Mouse (Mus musculus) embryo, embryonic 11 days (tissue): ENCODE measurements at regions not wholly inside any gene's neighbourhood (a gene's known extent, or its start where the extent isn't known, plus 50 kb on each side); places are given as distances from the start of the nearest gene placed in this dataset.

ENCODE experiments used
- DNase-seq: peaks from one replicate; pipeline ENCODE4 v3.0.0-alpha.2; 2015

DNA sequence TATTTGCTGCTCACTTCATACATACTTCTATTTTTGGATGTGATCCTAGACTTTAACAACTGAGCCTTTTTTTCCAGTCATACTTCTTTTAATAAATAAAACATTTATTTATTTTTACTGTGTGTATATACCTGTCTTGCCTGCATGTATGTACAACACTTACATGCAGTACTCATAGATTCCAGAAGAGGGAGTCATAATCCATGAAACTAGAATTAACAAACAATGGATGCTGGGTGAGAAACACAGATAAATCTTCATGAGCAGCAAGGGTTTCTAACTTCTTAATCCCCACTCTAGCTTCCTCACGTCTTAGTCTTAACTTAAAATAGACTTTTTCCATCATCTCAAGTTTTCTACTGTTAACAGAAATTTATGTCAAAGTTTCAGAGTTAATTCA is 1253.7 kb upstream of the Nr2f1 start:
- DNase-seq = no peak

DNA sequence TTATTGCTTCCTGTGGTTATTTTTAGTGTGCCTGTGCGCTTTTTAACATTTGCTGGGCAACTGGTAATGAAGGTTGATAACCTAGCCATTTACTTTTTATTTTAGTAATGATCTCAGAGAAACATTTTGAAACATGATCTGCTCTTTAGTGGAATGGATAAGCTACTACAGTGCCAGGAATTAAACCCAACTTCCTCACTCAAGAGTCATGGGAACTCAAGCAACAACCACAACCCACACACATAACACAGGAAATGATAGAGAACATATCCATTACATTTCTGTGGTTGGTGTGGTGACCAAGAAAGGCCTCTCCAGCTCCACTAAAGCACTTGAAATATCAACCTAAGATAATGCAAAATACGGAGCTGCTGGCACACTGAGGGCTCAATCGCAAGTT is 1243.6 kb upstream of the Nr2f1 start:
- no peak for DNase-seq

DNA sequence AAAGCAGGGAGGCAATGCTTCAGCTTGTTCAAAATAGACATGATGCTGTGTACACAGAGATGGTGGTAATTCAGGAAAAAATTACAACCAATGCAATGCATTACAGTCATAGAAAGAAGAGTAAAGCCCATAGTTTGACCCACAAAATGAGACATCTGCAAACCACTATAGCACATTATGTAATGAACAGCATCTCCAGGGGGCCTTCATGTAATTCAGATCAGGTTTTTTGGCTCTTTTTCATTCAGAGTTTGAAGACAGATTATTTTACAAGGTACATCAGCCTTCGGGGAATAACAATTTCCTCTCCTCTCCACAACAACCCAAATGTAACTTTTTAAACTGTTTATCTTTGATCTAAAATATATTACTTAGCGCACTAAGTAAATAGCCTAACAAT is 1243.1 kb upstream of the Nr2f1 start:
- no peak for DNase-seq

DNA sequence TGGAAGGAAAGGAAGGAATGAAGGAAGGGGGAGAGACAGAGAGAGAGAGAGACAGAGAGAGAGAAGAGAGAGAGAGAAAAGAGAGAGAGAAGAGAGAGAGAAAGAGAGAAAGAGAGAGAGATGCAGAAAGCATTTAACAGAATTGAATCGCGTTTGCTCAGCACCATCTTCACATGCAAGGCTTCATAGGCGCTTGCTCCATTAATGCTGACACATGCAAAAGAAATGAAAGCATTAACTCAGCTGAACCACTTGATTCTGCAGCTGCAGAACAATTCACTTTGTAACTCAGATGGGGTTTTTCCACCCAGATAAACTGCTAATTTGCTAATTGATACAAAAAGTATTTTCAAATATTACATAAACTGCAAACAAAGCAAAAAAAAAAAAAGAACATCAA is 1231.9 kb upstream of the Nr2f1 start:
- DNase-seq = no peak

DNA sequence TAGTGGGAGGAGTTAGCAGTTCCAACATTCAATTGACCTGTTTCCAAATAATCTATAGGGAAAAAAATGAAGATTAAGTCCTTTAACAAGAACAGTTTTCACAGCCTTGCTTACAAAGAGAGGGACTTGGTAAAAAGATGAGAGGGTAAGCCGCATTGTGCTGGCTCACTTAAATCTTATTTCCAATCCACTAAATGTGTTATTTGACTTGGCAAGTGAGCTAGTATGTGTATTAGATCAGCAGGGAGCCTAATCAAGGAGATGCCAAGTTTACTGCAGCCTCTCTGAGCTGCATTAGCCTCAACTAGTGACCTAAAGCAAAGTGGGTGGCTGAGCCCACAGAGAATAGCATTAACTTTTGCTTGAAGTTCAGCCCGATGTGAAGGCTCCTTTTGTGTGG is 1231.4 kb upstream of the Nr2f1 start:
- DNase-seq = peak; percentile 14

DNA sequence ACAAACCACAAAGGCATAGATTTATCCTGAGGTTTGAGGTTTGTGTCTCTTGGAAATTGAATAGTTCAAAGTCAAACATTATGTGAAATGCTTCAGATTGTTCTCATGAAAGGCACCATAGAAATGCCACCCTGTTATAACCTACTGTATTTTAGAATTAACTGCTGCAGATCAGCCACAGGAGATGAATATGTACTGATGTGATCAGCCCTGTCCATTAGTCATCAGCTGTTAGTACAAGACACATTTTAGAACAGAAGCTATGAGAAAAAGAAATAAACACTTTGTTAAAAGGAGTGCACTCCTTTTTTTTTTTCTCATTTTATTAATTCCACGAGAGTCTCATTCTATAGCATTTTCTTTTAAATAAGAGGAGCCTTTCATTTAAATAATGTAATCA is 1231.0 kb upstream of the Nr2f1 start:
- DNase-seq = no peak

DNA sequence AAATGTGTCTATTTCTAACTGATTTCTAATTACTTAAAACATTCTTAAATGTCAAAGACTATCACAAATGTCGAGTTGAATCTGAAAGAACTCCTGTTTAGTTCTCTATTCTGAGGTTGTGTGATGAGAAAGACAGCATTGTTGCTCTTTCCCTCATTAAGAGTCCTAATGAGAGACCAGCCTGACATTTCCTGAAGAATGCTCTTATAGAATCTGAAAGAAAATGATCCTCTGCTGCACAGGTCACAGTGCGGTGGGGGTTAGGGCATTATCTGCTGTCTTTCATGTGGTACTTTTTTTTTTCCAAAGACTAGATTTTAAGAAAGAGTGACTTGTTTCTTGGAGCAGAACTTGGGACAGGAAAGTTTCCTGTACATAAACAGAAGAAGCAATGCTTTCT is 1218.3 kb upstream of the Nr2f1 start:
- no peak for DNase-seq

DNA sequence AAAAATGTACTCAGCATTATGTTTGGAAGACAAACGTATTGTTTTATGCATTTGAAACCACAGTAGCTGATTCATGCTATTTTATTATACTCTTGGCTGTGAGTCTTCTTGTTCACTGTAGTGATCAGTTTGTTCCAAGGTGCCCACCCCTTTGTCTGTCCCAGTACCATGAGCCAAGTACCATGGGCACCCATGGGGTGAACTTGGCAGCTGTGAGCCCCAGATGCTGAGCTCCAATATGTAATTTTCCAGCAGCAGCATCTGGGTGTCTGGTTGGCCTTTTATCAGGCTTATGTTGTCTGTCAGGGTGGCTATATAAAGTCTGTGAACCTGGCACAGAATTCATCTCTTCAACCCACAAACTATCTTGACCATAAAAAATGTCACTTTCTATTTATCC is 1200.5 kb upstream of the Nr2f1 start:
- DNase-seq = no peak

DNA sequence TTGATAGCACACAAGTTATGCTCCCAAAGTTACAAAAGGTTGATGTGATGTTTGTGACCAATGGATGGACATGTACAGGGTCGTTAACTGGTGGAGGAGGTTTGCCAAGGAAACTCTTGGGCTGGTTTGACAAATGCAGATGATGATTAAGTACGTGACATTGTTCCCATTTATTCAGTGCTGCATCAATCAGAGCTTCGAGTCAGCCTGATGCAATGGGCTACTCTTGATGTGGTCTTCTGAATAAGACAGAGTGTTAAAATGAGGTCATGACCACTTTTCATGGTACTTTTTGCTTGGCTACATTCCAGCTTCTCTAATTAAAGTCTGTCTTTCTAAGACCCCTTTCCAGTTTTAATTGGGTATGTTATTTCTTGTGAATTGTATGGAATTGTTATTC is 1194.4 kb upstream of the Nr2f1 start:
- DNase-seq = peak; percentile 33

DNA sequence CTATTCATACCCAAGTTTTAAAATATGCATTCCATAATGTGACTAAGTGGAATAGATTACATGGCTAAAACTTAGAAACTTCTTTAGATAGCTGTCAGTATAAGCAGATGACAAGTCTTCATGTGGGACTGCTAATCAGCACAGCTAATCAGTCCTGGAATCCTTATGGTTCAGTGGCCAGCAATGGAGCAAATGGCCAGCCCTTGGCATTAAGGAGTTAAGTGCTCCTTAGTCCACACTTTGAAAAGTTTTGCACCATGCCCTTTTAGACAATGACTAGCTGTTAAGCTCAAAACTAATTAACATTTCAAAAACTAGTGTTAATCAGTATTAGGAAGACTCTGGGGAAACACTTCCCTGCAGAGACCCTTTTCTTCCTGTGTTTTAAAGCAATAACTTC is 1188.4 kb upstream of the Nr2f1 start:
- peak; percentile 29 for DNase-seq

DNA sequence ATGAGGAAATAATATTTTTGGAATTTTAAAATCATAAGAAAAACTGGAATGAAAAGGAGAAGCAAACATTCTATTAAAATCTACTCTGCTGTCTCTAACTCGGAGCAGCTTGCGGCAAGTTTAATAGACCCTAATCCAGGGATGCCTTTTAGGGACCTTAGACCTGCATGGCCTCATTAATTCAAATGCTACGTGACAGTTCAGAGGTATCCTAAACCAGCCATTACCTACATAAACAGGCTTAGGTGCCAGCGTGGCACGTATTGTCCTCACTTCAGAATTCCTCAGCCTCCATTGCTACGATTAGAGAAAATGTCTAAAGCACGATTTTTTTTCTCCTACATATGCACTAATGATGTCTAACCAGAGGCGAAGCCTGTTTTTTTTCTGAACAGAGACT is 1141.9 kb upstream of the Nr2f1 start:
- DNase-seq = no peak

DNA sequence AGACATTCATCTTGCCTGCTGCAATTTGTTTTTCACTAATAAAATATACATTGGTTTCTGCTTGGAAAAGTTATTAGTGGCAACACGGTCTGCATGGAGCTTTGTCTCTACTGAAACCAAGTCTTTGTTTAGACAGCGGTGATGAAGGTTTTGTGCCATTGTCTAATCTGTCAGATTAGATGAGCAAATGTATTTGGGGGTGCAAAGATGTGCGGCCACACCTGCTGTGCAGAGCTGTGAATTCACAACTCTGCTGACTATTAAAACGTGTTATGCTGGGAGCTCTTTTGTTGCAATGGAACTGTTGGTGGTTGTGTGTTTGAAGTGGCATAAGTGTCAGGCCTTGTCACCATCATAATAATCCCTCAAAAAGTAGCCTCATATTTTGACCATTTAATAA is 1140.9 kb upstream of the Nr2f1 start:
- no peak for DNase-seq

DNA sequence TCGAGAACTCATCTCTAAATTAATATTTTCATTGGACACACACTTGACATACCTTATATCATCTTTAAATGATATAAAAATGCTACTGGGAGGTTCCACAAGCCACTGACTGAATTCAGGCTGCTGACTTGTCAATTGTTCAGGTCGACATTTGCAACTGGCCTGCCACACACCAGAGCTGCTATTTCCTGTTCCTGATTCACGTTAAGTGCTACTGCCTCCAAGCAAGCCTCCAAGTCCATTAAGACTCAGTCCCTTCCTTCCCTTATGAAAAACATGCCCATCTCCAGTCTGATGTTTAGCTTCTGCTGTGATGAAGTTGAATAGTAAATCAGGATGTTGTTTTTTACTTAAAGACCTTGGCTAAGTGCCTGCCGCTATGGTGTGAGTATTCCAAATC is 1140.2 kb upstream of the Nr2f1 start:
- no peak for DNase-seq

DNA sequence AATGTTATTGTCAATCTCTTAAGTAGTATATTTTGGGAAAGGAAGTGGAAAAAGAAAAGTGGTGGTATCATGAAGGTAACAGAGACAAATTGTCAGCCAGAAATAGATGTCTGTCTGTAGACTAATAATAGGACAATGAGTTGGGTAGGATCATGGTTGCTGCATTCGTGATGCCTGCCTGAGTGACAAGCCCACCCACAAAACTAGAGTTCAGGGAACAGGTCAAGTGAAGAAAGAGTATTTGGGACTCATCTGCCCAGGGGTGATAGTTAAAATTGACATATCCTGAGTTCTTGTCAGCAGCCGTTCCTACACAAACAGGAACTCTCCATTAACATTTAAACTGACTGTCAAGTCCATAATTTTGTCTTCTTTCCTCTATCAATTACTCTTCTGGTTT is 1120.6 kb upstream of the Nr2f1 start:
- no peak for DNase-seq

DNA sequence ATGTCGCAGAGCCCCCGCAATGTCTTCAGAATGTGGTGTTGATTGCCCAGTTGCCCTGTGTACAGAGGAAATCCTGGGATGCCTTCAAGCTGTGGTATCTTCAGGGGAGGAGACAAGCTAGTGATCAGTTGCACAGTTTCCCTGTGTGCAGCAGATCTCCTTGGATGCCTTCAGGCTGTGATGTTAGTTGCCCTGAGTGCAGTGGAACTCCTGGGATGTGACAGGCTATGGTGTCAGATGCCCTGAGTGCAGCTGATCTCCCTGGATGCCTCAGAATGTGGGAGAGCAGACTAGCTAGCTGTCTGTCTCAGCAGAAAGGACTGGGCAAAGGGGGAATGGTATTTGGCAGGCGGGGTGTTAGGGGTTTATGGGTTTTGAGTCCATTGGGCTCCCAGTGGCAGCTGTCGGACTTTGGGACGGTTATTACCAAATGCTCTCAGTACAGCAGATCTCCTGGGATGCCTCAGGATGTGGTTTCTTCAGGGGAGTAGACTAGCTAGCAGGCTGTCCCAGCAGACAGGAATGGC is 1110.1 kb upstream of the Nr2f1 start:
- no peak for DNase-seq

DNA sequence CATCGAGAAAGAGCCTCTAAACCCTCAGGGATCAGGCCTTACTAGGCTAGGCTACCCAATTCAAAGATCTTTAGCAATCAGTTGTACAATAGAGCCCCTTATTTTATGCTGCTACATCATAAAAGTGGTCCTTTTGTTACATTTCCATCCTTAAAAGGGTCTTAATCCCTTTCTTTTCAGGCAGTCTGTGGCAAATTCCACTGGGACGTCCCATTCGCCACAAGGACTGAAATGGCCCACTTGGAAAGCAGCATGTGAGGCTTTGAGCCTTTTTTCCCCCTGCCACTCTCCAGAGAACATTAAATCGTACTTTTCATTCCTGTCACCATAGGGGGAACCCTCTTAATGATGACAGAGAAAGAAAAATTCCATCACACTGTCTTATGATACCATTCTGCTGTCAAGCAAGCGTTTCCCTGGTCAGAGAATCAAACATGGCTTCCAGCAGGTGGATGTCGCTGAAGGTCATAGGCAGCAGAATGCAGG is 1097.7 kb upstream of the Nr2f1 start:
- DNase-seq = peak; percentile 42

DNA sequence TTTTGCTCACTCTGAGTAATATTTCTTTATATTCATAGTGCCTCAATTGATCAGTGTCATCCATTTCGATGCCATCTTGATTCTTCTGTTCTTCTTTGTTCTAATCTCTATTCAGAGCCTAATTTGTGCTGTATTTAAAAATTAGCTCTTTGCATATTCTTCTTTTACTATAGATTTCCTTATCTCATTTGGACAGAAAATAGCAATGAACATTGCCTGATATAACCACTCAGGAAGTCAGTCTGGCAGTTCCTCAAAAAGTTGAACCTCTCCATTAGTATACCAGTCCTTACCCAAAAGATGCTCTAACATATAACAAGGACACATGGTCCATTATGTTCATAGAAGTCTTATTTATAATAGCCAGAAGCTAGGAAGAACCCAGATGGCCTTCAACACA is 1088.5 kb upstream of the Nr2f1 start:
- no peak for DNase-seq

DNA sequence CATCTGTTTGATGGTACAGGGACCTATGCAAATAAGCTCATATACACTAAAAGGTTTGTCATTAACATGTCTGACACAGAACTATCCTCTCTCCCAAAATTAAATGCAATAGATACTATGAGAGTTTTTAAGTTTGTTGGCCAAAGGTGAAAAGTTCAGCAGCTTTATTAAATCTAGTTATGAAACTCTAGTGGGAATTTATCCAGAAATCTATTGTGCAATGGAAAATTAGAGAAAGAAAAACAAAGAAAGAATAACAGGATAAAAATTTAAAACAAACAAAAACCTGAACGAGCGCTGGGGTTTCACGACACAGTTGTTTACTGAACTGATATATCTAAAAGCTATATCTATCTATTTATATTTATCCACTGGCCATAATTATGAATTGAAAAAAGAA is 1086.6 kb upstream of the Nr2f1 start:
- DNase-seq = no peak

DNA sequence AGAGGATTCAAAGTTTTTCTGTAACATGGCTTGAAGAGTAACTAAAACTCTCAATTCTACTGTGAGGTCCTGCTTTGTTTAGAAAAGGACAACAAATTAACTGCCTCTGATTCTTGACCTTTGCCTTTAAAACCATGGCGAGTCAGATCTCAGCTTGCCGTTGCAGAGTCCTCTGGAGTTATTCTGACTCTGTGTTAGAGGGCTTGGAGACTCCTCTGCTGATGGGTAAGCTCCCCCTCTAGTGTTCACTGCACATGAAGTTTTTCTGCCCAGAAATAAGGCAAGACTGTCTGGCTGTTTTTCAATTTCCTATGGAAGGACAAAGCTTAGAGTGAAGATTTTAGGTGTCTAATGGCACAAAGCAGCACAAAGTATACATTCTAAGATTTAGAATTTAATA is 1085.9 kb upstream of the Nr2f1 start:
- DNase-seq = peak; percentile 77

DNA sequence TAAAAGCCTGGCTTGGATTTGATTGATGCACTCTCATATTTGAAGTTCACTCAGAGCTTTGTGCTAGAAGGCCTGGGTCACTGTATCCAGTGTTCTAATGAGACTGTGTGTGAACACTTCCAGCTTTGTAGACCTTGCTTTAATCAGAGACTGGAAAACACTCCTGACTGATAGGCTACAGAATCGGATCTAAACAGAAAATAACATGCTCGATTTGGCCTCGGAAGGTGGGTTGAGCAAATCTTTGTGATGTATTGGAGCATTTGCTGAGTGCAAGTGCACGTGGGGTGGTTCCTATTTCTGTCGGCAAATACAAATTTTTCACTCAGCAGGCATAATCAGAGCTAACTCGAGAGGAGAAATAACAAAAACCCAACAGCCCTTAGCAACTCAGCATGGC is 1078.2 kb upstream of the Nr2f1 start:
- DNase-seq = peak; percentile 45

DNA sequence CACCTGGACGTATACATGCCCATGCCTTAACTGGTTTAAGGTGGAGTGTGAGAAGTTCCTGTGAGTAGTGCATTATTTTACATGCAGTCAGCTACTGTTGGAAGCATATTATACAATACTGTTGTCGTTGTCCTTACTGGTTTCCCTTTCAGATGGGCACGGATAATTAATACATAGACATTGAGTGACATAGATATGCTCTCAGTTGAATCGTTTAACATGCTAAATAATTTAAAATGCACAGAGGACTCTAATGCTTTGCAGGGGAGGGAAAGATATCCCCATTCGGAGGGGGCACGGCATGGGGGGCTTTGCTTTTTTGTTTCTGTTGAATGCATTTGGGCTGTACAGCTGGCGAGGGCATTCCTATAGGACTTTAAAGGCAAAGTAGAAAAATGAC is 1077.8 kb upstream of the Nr2f1 start:
- DNase-seq = no peak

DNA sequence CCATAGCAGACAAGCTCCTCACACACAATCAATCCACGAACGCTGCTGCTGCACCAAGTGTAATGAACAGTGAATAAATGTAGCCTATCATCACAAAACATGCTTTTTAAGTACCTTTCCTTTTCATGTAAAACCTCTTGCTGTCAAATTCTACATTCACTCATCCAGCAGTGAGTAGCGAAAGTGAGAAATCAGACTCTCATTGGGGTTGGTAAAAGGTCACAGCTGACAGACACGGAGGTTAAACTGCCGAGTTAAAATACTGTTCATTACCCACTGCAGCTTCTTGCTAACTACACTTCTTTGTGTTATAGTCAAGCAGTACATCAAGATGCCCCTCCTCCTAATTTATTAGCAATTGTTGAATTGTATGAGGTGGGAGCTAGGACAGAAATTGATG is 1055.8 kb upstream of the Nr2f1 start:
- DNase-seq = peak; percentile 20

DNA sequence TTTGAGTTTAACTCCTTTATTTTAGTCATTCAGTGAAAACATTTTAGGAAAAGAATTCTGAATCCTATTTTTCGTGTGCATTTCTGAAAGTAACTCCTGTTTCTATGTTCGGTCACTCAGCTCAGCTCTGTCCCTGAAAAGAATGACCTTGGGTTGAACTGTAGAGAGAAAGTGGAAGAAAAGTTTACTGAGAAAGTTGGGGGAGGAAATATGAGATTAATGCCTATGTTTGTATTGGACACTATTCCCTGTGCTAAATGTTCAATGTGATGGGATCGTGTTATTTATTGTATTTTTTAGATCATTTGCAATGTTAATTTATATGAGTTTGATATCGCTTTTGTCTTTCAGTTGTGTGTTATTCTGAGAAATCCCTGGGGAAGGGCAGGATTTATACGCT is 1052.8 kb upstream of the Nr2f1 start:
- DNase-seq = peak; percentile 20

DNA sequence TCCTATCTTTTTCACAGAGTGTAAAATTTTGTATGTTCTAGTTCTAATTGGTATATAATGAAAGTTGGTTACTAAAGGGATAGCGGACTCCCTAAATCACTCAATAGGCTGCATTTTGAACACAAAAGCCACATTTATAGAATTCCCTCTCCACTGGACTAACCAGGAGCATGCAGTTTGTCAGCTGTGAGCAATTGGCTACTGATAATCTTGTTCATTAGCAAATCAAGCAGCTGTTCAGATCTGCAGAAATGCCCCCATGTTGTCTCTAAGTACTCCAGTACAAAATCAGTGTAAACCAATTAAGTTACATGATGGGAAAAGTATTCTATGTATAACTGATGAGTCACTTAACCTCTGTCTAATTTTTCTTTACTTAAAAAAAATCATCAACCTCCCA is 1051.7 kb upstream of the Nr2f1 start:
- DNase-seq = peak; percentile 12
